Mouse (Mus musculus): ENCODE data around the gene Sox5. TPM values are rescaled to one million over a fixed set of nuclear protein-coding genes. Genes with fewer than 3 reads are reported as not detected.

Sox5 gene
- polyA plus RNA-seq (2014; fragmentation: Nextera tagmentation; extraction: Ambion mirVana): 23.9 and 27.0 TPM in 2 replicates

DNA sequence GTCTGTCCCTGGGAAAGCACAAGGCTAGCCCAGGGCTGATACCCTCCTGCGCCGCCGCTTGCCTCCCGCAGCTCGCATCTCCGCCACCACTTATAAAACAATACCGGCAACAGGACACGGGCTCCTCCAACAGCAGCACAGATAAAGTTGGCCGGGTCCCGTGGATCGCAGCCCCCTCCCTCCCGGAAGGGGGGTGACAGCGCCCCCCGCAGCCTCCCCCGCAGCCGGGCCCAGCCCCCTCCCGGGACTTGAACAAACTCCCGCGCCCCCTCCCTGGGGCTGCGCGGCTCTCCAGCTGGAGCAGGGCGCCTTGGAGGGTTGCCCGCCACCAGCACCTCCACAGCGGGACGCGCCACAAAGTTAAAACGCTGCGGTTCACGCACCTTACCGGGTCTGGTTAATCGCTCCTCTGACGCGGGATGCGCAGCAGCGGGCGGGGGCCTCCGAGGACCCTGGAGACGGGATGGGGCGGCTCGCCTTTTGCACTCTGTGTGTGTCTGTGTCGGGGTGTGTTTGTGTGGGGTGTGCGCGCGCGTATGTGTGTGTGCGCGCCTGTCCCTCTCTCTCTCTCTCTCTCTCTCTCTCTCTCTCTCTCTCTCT, at the start of gene Sox5:
Gene Sox5, minus strand, starts transcription at position 547 of the 600 bp plus-strand sequence.
- peak; percentile 48 for DNase-seq (ENCODE audit: low spot score)
- H3K4me2 ChIP-seq (replicated peaks): peak within 1 kb of the TSS; percentile 92
- H3K4me3 ChIP-seq (replicated peaks; ENCODE audit: low read length): peak within 1 kb of the TSS; percentile 52
- ATAC-seq (ENCODE audit: low FRiP score): peak; percentile 80
- no peaks in the 10 kb centered on the region for H3K36me3 ChIP-seq (replicated peaks; ENCODE audit: control insufficient read depth, insufficient read depth)
- WGBS: under 1% methylated on average over 45 of the region's 47 CpGs
- 0 out of 2 replicates have a peak, but pooled peaks cover 7% of the 10 kb centered on the region for H3K4me1 ChIP-seq (replicated peaks; ENCODE audit: control insufficient read depth, insufficient read depth, low read length)
- H3K9me3 ChIP-seq (ENCODE audit: control insufficient read depth, low read length): no peaks in the 10 kb centered on the region
- H3K27ac ChIP-seq: peak within 1 kb of the TSS; percentile 55; the same call in 1 of the 2 replicates
- peak within 1 kb of the TSS; percentile 73 for H3K9ac ChIP-seq
- peaks cover 7% of the 10 kb centered on the region for H3K27me3 ChIP-seq (ENCODE audit: control insufficient read depth, insufficient read depth, low read length)

DNA sequence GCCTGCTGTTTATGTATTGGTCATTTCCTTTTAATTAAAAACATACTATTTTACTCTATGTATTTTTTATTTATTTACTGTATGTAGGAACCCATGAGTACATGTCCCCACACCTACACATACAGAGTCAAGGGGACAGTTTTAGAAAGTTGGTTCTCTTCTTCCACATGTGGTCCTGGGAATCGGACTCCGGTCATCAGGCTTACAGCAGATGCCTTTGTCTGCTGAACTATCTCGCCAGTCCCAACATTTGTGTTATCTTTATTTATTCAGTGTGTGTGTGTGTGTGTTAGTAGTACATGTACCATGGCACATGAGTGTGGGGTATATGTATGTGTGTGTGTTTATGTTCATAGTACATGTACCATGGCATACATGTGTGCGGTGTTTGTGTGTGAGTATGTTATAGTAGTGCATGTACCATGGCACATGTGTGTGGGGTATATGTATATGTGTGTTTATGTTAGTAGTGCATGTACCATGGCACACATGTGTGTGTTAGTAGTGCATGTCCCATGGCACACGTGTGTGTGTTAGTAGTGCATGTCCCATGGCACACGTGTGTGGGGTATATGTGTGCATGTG, 43.3 kb upstream of the Sox5 start:
- Histone ChIP-seq H3K4me1 (replicated peaks; ENCODE audit: control insufficient read depth, insufficient read depth, low read length) (no peaks in the 10 kb centered on the region), H3K27ac (no peak overlapping the region), H3K36me3 (replicated peaks; ENCODE audit: control insufficient read depth, insufficient read depth) (no peaks in the 10 kb centered on the region), H3K4me2 (replicated peaks) (no peak overlapping the region), H3K4me3 (replicated peaks; ENCODE audit: low read length) (no peak overlapping the region), H3K27me3 (ENCODE audit: control insufficient read depth, insufficient read depth, low read length) (no peaks in the 10 kb centered on the region), H3K9me3 (ENCODE audit: control insufficient read depth, low read length) (no peaks in the 10 kb centered on the region), H3K9ac (no peak overlapping the region)
- DNase-seq (ENCODE audit: low spot score): no peak
- 96% methylated on average over 6 of the region's 6 CpGs for WGBS
- no peak for ATAC-seq (ENCODE audit: low FRiP score)

DNA sequence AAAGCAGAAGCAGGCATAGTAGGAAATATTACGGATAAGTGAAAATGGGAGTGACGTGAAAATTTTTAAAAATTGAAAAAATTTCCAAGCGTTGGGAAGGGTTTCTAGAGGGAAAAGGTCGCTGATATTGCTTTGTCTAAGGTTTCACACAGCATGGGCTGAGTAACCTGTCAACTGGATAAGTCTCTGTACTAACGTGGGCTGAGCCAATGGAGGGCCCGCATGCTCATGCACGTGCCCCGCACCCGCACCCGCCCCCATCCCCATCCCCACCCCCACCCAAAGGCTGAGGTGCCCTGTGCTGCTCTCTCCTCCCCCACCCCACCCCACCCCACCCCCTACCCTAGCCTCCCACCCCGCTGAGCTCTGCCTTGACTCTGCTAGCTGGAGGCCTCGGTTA, 42.4 kb upstream of the Sox5 start:
- WGBS: 77% methylated on average over 12 of the region's 12 CpGs
- no peak overlapping the region for H3K27ac ChIP-seq

DNA sequence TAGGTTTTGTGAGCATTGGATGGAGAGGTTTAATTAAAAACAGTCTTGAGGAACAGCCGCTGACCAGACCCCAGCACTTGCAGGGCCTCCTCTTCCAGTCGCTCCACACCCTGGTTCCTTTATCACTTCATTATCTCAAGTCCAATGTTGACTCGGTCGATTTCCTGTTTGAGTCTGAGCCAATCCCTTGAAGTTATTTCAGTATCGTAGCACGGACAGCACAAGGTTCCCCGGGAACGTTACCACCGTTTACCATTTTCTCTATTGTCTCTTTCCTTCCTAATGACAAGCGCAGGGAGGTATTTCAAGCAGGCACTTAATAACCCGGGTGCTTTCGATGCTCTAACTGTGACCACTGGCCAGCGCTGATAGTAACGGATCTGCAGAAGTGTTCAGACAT, 40.8 kb upstream of the Sox5 start:
- whole genome bisulfite sequencing: 73% methylated on average over 14 of the region's 14 CpGs
- no peak overlapping the region for H3K4me2 ChIP-seq (replicated peaks)

More for the DNA sequence above, 42.4 kb upstream of the Sox5 start:
- DNase-seq (ENCODE audit: low spot score) (no peak), ATAC-seq (ENCODE audit: low FRiP score) (no peak)
- no peak overlapping the region for H3K9ac ChIP-seq
- H3K27me3 ChIP-seq (ENCODE audit: control insufficient read depth, insufficient read depth, low read length): no peaks in the 10 kb centered on the region
- no peak overlapping the region for H3K4me2 ChIP-seq (replicated peaks)
- H3K36me3 ChIP-seq (replicated peaks; ENCODE audit: control insufficient read depth, insufficient read depth): no peaks in the 10 kb centered on the region
- H3K4me1 ChIP-seq (replicated peaks; ENCODE audit: control insufficient read depth, insufficient read depth, low read length): no peaks in the 10 kb centered on the region
- H3K4me3 ChIP-seq (replicated peaks; ENCODE audit: low read length): no peak overlapping the region
- H3K9me3 ChIP-seq (ENCODE audit: control insufficient read depth, low read length): no peaks in the 10 kb centered on the region

DNA sequence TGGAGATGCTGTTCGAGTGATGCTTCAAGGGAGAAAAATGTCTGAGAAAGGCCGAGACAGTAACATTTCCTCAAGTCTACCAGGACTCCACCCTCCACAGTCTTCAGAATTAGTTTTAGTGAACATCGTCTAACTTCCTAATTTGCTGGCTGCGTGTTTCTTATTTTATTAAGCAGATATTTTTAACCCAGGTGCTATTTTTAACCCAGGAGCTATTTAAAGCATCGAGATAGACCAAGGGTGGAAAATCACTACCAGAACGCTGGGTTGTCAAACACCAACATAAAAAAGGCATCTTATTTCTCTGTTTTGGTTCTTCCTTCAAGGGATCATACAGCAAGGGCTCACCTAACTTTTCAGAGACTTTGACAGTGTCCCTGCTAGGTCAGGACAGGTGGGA, 39.2 kb upstream of the Sox5 start:
- WGBS: 91% methylated on average over 6 of the region's 6 CpGs
- no peak overlapping the region for H3K4me2 ChIP-seq (replicated peaks)
- no peak overlapping the region for H3K27ac ChIP-seq
- H3K36me3 ChIP-seq (replicated peaks; ENCODE audit: control insufficient read depth, insufficient read depth): no peaks in the 10 kb centered on the region
- H3K4me1 ChIP-seq (replicated peaks; ENCODE audit: control insufficient read depth, insufficient read depth, low read length): no peaks in the 10 kb centered on the region
- no peak overlapping the region for H3K9ac ChIP-seq
- no peak for DNase-seq (ENCODE audit: low spot score)
- H3K9me3 ChIP-seq (ENCODE audit: control insufficient read depth, low read length): no peaks in the 10 kb centered on the region
- H3K4me3 ChIP-seq (replicated peaks; ENCODE audit: low read length): no peak overlapping the region
- no peaks in the 10 kb centered on the region for H3K27me3 ChIP-seq (ENCODE audit: control insufficient read depth, insufficient read depth, low read length)
- ATAC-seq (ENCODE audit: low FRiP score): no peak

More for the DNA sequence above, 40.8 kb upstream of the Sox5 start:
- Histone ChIP-seq H3K36me3 (replicated peaks; ENCODE audit: control insufficient read depth, insufficient read depth) (no peaks in the 10 kb centered on the region), H3K27me3 (ENCODE audit: control insufficient read depth, insufficient read depth, low read length) (no peaks in the 10 kb centered on the region), H3K4me3 (replicated peaks; ENCODE audit: low read length) (no peak overlapping the region), H3K4me1 (replicated peaks; ENCODE audit: control insufficient read depth, insufficient read depth, low read length) (no peaks in the 10 kb centered on the region), H3K9ac (no peak overlapping the region), H3K9me3 (ENCODE audit: control insufficient read depth, low read length) (no peaks in the 10 kb centered on the region), H3K27ac (no peak overlapping the region)
- ATAC-seq (ENCODE audit: low FRiP score) (no peak), DNase-seq (ENCODE audit: low spot score) (no peak)

DNA sequence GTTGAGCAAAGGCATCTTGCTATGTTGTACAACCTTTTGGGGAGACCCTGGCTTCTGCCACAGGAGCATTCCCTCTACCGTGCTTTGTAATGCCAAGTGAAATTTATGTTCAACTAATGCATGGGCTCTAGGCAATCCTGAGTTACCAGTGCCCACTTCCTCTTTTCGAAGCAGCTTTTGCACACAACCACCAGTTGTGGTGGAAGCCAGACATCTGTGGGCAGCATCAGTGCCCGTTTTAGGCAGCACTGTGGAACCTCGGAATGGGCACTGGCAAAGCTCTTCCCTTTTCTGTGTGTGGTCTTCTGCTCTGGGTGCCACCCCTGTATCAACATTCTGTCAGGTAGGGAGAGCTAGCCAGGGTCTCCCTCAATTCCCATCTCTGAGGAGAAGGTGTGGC, 36.2 kb upstream of the Sox5 start:
- ATAC-seq (ENCODE audit: low FRiP score): no peak
- H3K4me2 ChIP-seq (replicated peaks): no peak overlapping the region
- H3K36me3 ChIP-seq (replicated peaks; ENCODE audit: control insufficient read depth, insufficient read depth): no peaks in the 10 kb centered on the region
- no peaks in the 10 kb centered on the region for H3K27me3 ChIP-seq (ENCODE audit: control insufficient read depth, insufficient read depth, low read length)
- no peak overlapping the region for H3K9ac ChIP-seq
- no peaks in the 10 kb centered on the region for H3K9me3 ChIP-seq (ENCODE audit: control insufficient read depth, low read length)
- no peak for DNase-seq (ENCODE audit: low spot score)
- no peaks in the 10 kb centered on the region for H3K4me1 ChIP-seq (replicated peaks; ENCODE audit: control insufficient read depth, insufficient read depth, low read length)
- no peak overlapping the region for H3K27ac ChIP-seq
- H3K4me3 ChIP-seq (replicated peaks; ENCODE audit: low read length): no peak overlapping the region
- 96% methylated on average over 4 of the region's 4 CpGs for WGBS

DNA sequence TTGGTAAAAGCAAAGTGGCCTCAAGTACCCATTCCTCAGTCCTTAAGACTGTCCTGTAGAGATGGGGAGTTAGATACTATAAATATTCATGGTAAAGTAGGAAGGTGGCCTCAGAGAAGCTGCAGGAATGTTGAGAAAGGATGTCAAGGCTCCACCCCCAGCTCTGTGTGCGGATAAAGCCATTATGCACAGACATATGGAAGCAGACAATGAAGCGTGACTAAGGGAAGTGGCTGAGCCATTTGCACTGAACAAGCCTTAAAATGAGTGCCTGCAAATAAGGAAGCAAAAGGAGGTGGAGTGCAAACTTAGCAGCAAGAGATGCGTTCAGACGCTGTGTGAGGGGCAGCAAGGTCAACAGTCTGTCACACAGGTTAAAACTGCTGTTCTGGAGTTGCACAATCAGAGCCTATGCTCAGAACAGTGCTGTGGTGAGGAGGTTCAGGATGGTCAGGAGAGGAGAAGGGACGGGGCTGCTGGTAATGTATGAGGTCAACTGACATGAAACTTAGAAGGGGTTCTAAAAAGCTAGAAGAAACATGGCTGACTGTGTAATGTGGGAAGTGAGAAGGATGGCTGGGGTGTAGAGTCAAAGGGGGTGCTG, 35.7 kb upstream of the Sox5 start:
- DNase-seq (ENCODE audit: low spot score): no peak
- H3K4me3 ChIP-seq (replicated peaks; ENCODE audit: low read length): no peak overlapping the region
- no peak overlapping the region for H3K27ac ChIP-seq
- no peaks in the 10 kb centered on the region for H3K9me3 ChIP-seq (ENCODE audit: control insufficient read depth, low read length)
- H3K4me2 ChIP-seq (replicated peaks): no peak overlapping the region
- H3K9ac ChIP-seq: no peak overlapping the region
- WGBS: 47% methylated on average over 5 of the region's 5 CpGs
- no peaks in the 10 kb centered on the region for H3K4me1 ChIP-seq (replicated peaks; ENCODE audit: control insufficient read depth, insufficient read depth, low read length)
- H3K36me3 ChIP-seq (replicated peaks; ENCODE audit: control insufficient read depth, insufficient read depth): no peaks in the 10 kb centered on the region
- no peaks in the 10 kb centered on the region for H3K27me3 ChIP-seq (ENCODE audit: control insufficient read depth, insufficient read depth, low read length)
- ATAC-seq (ENCODE audit: low FRiP score): no peak

DNA sequence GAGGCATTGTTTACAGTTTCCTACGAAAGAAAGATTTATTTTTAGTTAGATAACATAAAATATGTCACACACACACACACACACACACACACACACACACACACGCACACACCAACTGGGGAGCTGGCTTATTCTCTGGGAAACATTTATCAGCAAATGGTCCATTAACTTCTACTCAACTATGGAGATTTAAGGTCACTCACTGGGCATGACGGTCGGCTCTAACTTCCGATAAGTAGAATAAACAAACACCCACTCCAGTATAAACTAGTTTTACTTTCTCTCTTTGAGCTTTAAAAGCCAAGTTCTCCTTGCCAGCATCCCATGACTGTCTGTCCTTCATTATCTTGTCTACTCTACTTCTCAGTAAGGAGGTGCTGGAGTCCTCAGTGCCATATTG, 33.8 kb upstream of the Sox5 start:
- Histone ChIP-seq H3K4me3 (replicated peaks; ENCODE audit: low read length) (no peak overlapping the region), H3K36me3 (replicated peaks; ENCODE audit: control insufficient read depth, insufficient read depth) (no peaks in the 10 kb centered on the region), H3K27me3 (ENCODE audit: control insufficient read depth, insufficient read depth, low read length) (no peaks in the 10 kb centered on the region), H3K4me1 (replicated peaks; ENCODE audit: control insufficient read depth, insufficient read depth, low read length) (no peaks in the 10 kb centered on the region), H3K9me3 (ENCODE audit: control insufficient read depth, low read length) (no peaks in the 10 kb centered on the region), H3K4me2 (replicated peaks) (no peak overlapping the region), H3K27ac (no peak overlapping the region), H3K9ac (no peak overlapping the region)
- DNase-seq (ENCODE audit: low spot score) (no peak), ATAC-seq (ENCODE audit: low FRiP score) (no peak)
- WGBS: 76% methylated on average over 5 of the region's 5 CpGs

DNA sequence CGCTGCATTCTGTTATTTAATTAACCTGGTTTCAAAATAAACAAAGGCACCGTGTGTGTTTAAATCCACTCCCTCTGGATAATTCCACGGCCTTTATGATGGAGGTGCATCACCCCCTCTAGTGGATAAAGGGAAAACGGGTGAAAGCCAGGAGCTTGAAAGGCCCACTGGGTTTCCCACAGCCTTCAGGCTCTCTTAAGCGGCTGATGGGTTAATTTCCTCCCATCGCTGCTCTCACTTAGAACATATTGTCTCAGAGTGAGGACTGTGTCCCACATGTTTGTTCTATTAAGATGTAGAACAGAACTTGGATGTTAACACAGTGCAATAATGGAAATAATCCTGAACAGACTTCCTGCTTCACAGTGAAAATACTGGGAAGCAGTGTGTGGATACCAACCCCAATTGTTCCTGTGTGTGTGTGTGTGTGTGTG, 33.2 kb upstream of the Sox5 start:
- Histone ChIP-seq H3K27me3 (ENCODE audit: control insufficient read depth, insufficient read depth, low read length) (no peaks in the 10 kb centered on the region), H3K4me3 (replicated peaks; ENCODE audit: low read length) (no peak overlapping the region), H3K9me3 (ENCODE audit: control insufficient read depth, low read length) (no peaks in the 10 kb centered on the region), H3K27ac (no peak overlapping the region), H3K36me3 (replicated peaks; ENCODE audit: control insufficient read depth, insufficient read depth) (no peaks in the 10 kb centered on the region), H3K9ac (no peak overlapping the region), H3K4me1 (replicated peaks; ENCODE audit: control insufficient read depth, insufficient read depth, low read length) (no peaks in the 10 kb centered on the region), H3K4me2 (replicated peaks) (no peak overlapping the region)
- ATAC-seq (ENCODE audit: low FRiP score) (peak; percentile 65; the same call in 1 of the 2 replicates), DNase-seq (ENCODE audit: low spot score) (peak; percentile 82)
- 10% methylated on average over 6 of the region's 6 CpGs for WGBS
